Mouse (Mus musculus) liver, embryonic 16.5 days (tissue): ENCODE data around the gene Ccdc107. TPM values are rescaled to one million over a fixed set of nuclear protein-coding genes. Genes with fewer than 3 reads are reported as not detected.

Source experiments
- ATAC-seq: fragments of 200-750 bp; cut with Nextera tagmentation; 2 replicates; pipeline ENCODE4 v1.8.0; 2017; ENCODE audit warnings: low read depth, mild to moderate bottlenecking, moderate number of reproducible peaks, moderate library complexity
- H3K27ac ChIP-seq: fragments of 300-500 bp; sonication (generic); 2 replicates; pipeline ENCODE4 v1.5.1; 2014; ENCODE audit warnings: mild to moderate bottlenecking, low read length
- H3K27me3 ChIP-seq: fragments of 300-500 bp; sonication (generic); 2 replicates; pipeline ENCODE4 v1.6.1; 2014; ENCODE audit warnings: low read depth, low read length, mixed read lengths; ENCODE audit not compliant: control insufficient read depth, insufficient read depth
- H3K36me3 ChIP-seq: fragments of 300-500 bp; sonication (generic); 2 replicates; pipeline ENCODE4 v1.6.1; 2014; ENCODE audit warnings: mild to moderate bottlenecking; ENCODE audit not compliant: control insufficient read depth, insufficient read depth
- H3K4me1 ChIP-seq: fragments of 300-500 bp; sonication (generic); 2 replicates; pipeline ENCODE4 v1.6.1; 2014; ENCODE audit warnings: low read depth, low read length, mixed read lengths; ENCODE audit not compliant: control insufficient read depth
- H3K4me2 ChIP-seq: fragments of 300-500 bp; sonication (generic); 2 replicates; pipeline ENCODE4 v1.6.1; 2014; ENCODE audit warnings: low read depth, low read length, mixed read lengths
- H3K4me3 ChIP-seq: fragments of 300-500 bp; sonication (generic); 2 replicates; pipeline ENCODE4 v1.5.1; 2014; ENCODE audit warnings: low read depth, mild to moderate bottlenecking, low read length
- H3K9ac ChIP-seq: fragments of 300-500 bp; sonication (generic); 2 replicates; pipeline ENCODE4 v1.6.1; 2014; ENCODE audit warnings: low read depth, low read length
- H3K9me3 ChIP-seq: fragments of 300-500 bp; sonication (generic); replicated peaks from 2 replicates; pipeline ENCODE4 v1.6.1; 2016; ENCODE audit warnings: low read length; ENCODE audit not compliant: control insufficient read depth
- WGBS: fragments of 180-500 bp; shearing (Covaris S2); extraction: QIAGEN DNeasy Blood & Tissue Kit; methylation state at CpG from one replicate; pipeline ENCODE4 v1.1.7; 2014; ENCODE audit not compliant: insufficient replicate concordance; 5-methylcytosine and 5-hydroxymethylcytosine counted together
- polyA plus RNA-seq: library from polyadenylated mRNA; unstranded; fragments of >200 nt; fragmentation: Nextera tagmentation; extraction: Ambion mirVana; gene quantifications from 2 replicates; pipeline ENCODE4 v1.2.1, GENCODE M21; 2015

Ccdc107 gene
- polyA plus RNA-seq = 35.2 and 37.0 TPM in 2 replicates

- Histone ChIP-seq H3K27me3 (no peaks in the 10 kb centered on the region), H3K9ac (peak within 1 kb of the TSS; percentile 89), H3K4me2 (peak within 1 kb of the TSS; percentile 93), H3K27ac (peak within 1 kb of the TSS; percentile 85), H3K9me3 (no peaks in the 10 kb centered on the region), H3K36me3 (peaks cover 24% of the 10 kb centered on the region), H3K4me3 (peak within 1 kb of the TSS; percentile 89), H3K4me1 (peaks cover 36% of the 10 kb centered on the region)
- 0% methylated on average over 25 of the region's 25 CpGs for WGBS
- ATAC-seq = peak; percentile 98
Observed at GRCm38 (mm10) chr4:43492821-43493185, at the start of gene Ccdc107. Ccdc107 (plus strand) TSS chr4:43492900.

DNA sequence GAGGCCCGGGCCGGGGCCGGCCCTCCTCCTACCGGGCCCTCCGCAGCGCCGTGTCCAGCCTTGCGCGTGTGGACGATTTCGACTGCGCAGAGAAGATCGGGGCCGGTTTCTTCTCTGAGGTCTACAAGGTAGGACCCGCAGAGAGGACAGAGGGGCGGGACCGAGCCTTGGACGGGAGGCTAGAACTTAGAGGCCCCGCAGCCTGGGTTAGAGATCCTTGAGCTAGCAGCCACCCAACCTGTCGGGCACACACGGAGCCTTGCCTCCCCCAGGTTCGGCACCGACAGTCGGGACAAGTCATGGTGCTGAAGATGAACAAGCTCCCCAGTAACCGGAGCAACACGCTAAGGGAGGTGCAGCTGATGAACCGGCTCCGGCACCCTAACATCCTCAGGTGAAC is 49.2 kb upstream of the Ccdc107 start:
- peaks cover 12% of the 10 kb centered on the region for H3K4me1 ChIP-seq
- H3K9ac ChIP-seq = peak overlapping the region; percentile 76
- no peaks in the 10 kb centered on the region for H3K9me3 ChIP-seq
- ATAC-seq = no peak
- WGBS = 4% methylated on average over 27 of the region's 28 CpGs
- no peak overlapping the region for H3K27ac ChIP-seq
- peak overlapping the region; percentile 72 for H3K4me3 ChIP-seq
- peak overlapping the region; percentile 97 for H3K4me2 ChIP-seq
- no peaks in the 10 kb centered on the region; the same call in 1 of the 2 replicates for H3K36me3 ChIP-seq
- H3K27me3 ChIP-seq = peaks cover 15% of the 10 kb centered on the region

DNA sequence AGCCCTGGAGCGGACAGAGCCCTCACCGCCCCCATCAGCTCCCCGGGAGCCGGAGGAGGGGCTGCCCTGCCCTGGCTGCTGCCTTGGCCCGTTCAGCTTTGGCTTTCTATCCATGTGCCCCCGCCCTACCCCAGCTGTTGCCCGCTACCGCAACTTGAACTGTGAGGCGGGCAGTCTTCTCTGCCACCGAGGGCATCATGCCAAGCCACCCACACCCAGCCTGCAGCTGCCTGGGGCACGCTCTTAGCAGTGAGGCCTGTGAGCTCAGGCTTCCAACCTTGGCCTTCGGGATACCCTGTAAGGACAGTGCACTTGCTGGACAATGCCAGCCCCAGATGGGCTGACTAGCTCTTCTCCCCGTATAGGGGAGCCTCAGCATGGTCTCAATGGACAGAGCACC is 45.4 kb upstream of the Ccdc107 start:
- Histone ChIP-seq H3K36me3 (no peaks in the 10 kb centered on the region; the same call in 1 of the 2 replicates), H3K9me3 (no peaks in the 10 kb centered on the region), H3K27ac (no peak overlapping the region), H3K9ac (no peak overlapping the region), H3K27me3 (peaks cover 22% of the 10 kb centered on the region), H3K4me1 (peaks cover 12% of the 10 kb centered on the region), H3K4me2 (no peak overlapping the region), H3K4me3 (no peak overlapping the region)
- WGBS = 81% methylated on average over 13 of the region's 13 CpGs
- ATAC-seq = no peak

DNA sequence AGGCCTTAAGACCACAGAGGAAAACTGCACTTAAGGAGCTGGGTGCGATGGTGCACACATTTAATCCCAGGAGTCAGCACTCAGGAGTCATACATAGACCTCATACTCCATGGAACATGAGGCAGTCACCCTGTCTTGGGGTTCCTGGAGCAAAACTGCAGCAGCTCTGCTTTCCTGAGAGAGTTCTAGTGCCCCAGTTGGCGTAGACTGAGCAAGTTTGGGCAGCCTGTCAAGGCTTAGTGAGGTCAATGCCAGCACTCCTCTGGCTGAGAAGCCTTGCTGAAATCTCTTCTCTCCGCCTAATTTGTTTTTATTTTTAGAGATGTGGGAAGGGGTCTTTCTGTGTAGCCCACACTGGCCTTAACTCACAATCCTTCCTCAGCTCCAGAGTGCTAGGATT is 44.1 kb upstream of the Ccdc107 start:
- 66% methylated on average over 3 of the region's 3 CpGs for WGBS
- Histone ChIP-seq H3K4me2 (no peak overlapping the region), H3K4me1 (peaks cover under 1% of the 10 kb centered on the region; the same call in 1 of the 2 replicates), H3K9ac (no peak overlapping the region), H3K36me3 (no peaks in the 10 kb centered on the region; the same call in 1 of the 2 replicates), H3K27ac (no peak overlapping the region), H3K9me3 (no peaks in the 10 kb centered on the region), H3K4me3 (no peak overlapping the region), H3K27me3 (peaks cover 23% of the 10 kb centered on the region)
- no peak for ATAC-seq

GRCm38 (mm10) chr4:43452315-43452714 is 40.4 kb upstream of the Ccdc107 start:
- 41% methylated on average over 11 of the region's 11 CpGs for WGBS
- no peak overlapping the region for H3K9ac ChIP-seq
- no peak for ATAC-seq
- no peak overlapping the region for H3K4me2 ChIP-seq
- H3K9me3 ChIP-seq = no peaks in the 10 kb centered on the region
- no peaks in the 10 kb centered on the region for H3K36me3 ChIP-seq
- H3K4me3 ChIP-seq = no peak overlapping the region
- no peak overlapping the region for H3K27ac ChIP-seq
- H3K4me1 ChIP-seq = no peaks in the 10 kb centered on the region
- H3K27me3 ChIP-seq = peaks cover 33% of the 10 kb centered on the region

GRCm38 (mm10) chr4:43453413-43453812 is 39.3 kb upstream of the Ccdc107 start:
- WGBS = 1% methylated on average over 18 of the region's 18 CpGs
- no peak for ATAC-seq
- no peak overlapping the region for H3K4me2 ChIP-seq
- no peaks in the 10 kb centered on the region for H3K4me1 ChIP-seq
- no peak overlapping the region for H3K4me3 ChIP-seq
- no peak overlapping the region for H3K27ac ChIP-seq
- no peaks in the 10 kb centered on the region for H3K9me3 ChIP-seq
- H3K9ac ChIP-seq = no peak overlapping the region
- H3K36me3 ChIP-seq = no peaks in the 10 kb centered on the region
- peaks cover 33% of the 10 kb centered on the region for H3K27me3 ChIP-seq

- no peak for ATAC-seq
- Histone ChIP-seq H3K36me3 (no peaks in the 10 kb centered on the region), H3K4me1 (no peaks in the 10 kb centered on the region), H3K27ac (no peak within 1 kb of the TSS), H3K9ac (no peak within 1 kb of the TSS), H3K4me3 (no peak within 1 kb of the TSS), H3K27me3 (peaks cover 33% of the 10 kb centered on the region), H3K9me3 (no peaks in the 10 kb centered on the region), H3K4me2 (no peak within 1 kb of the TSS)
- 15% methylated on average over 20 of the region's 20 CpGs for WGBS
Observed at GRCm38 (mm10) chr4:43454041-43454836, 38.5 kb upstream of the Ccdc107 start, which contains the start of gene Cd72. Cd72 (minus strand) TSS chr4:43454628.

DNA sequence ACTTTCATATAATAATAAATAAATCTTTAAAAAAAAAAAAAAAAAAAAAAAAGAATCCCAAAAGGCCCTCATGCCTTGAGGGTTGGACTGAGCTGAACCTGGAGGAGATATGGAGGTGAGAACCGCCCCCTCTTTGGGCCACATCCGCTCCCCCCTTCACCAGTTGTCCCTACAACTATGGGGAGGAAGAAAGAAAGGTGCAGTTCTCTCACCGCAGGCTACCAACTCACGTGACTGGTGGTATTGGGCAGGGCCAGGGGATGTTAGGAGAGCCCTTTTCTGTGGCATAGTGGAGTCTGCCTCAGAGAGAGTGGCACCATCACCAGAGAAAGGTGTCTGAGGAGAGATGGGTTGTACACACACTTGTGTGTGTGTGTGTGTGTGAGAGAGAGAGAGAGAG is 36.2 kb upstream of the Ccdc107 start:
- H3K27me3 ChIP-seq = peaks cover 33% of the 10 kb centered on the region
- H3K27ac ChIP-seq = no peak overlapping the region; the same call in 1 of the 2 replicates
- no peaks in the 10 kb centered on the region for H3K9me3 ChIP-seq
- H3K36me3 ChIP-seq = no peaks in the 10 kb centered on the region
- WGBS = 26% methylated on average over 4 of the region's 4 CpGs
- H3K4me3 ChIP-seq = no peak overlapping the region
- no peak for ATAC-seq
- H3K4me2 ChIP-seq = no peak overlapping the region
- H3K4me1 ChIP-seq = no peaks in the 10 kb centered on the region
- H3K9ac ChIP-seq = no peak overlapping the region

DNA sequence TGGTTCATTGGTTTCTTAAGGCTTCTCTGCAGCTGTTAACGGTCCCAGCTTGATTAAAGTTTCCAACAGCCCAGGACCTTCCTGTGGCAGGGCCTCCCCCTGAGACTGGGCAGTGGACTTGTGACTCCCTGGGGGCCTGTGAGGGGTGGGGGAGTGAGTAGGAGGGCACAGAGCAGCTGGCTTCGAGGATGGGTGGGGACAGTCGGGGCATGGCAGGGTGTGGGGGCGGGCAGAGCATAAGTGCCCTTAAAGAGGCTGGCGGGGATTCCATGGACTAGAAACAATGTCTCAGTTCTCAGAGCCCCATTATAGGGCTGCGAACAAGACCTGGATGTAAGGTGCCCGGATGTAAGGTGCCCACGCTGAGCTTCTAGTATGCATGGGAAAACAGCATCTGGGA is 35.6 kb upstream of the Ccdc107 start:
- Histone ChIP-seq H3K27me3 (peaks cover 28% of the 10 kb centered on the region), H3K27ac (no peak overlapping the region), H3K9ac (no peak overlapping the region), H3K4me3 (no peak overlapping the region), H3K36me3 (no peaks in the 10 kb centered on the region), H3K9me3 (no peaks in the 10 kb centered on the region), H3K4me1 (no peaks in the 10 kb centered on the region), H3K4me2 (no peak overlapping the region)
- 20% methylated on average over 8 of the region's 8 CpGs for WGBS
- no peak for ATAC-seq
